ENCODE assay signal across 28 mouse cellular contexts in genomic region chr17:66671287-66671686, GRCm38 (mm10).
DNase-seq lines count a peak whose midpoint lies in the region; ATAC-seq lines count a peak whose summit lies in the region.
"Had no signal": no experiment of that assay in that cellular context is flagged by ENCODE, and none has a peak within 500 bp of the region (broad histone marks: within the 10 kb centered on the region; RNA-seq: fewer than 3 reads in every experiment).

No protein-coding gene starts in this region.

- peaks cover 22% of the 10 kb centered on the region for H3K4me1 ChIP-seq in hindbrain, embryonic 10.5 days (replicated peaks)
- H3K4me1 ChIP-seq in hindbrain, embryonic 12.5 days = peaks cover 2% of the 10 kb centered on the region; the same call in 1 of the 2 replicates
- peaks cover 12% of the 10 kb centered on the region for H3K4me1 ChIP-seq in midbrain, embryonic 12.5 days
- peaks cover 9% of the 10 kb centered on the region; the same call in 1 of the 2 replicates for H3K4me1 ChIP-seq in midbrain, embryonic 16.5 days (ENCODE audit: control insufficient read depth, insufficient read depth, low read length)
- H3K4me1 ChIP-seq: embryonic facial prominence, embryonic 12.5 days; embryonic facial prominence, embryonic 15.5 days; heart, embryonic 15.5 days had no signal

- H3K4me2 ChIP-seq in hindbrain, embryonic 12.5 days (replicated peaks) = no peak overlapping the region
- H3K4me2 ChIP-seq in midbrain, embryonic 12.5 days (replicated peaks) = no peak overlapping the region
- no peak overlapping the region for H3K4me2 ChIP-seq in midbrain, embryonic 16.5 days (ENCODE audit: low read length)
- H3K4me2 ChIP-seq: embryonic facial prominence, embryonic 12.5 days; embryonic facial prominence, embryonic 15.5 days; heart, embryonic 11.5 days; heart, embryonic 15.5 days; hindbrain, embryonic 13.5 days had no signal

- no peaks in the 10 kb centered on the region for H3K36me3 ChIP-seq in hindbrain, embryonic 10.5 days
- no peaks in the 10 kb centered on the region for H3K36me3 ChIP-seq in hindbrain, embryonic 12.5 days
- no peaks in the 10 kb centered on the region for H3K36me3 ChIP-seq in midbrain, embryonic 12.5 days
- H3K36me3 ChIP-seq in midbrain, embryonic 16.5 days (ENCODE audit: control insufficient read depth, insufficient read depth, low read length) = no peaks in the 10 kb centered on the region
- H3K36me3 ChIP-seq: embryonic facial prominence, embryonic 12.5 days; embryonic facial prominence, embryonic 15.5 days; heart, embryonic 15.5 days; hindbrain, embryonic 13.5 days had no signal

- no peak overlapping the region for H3K9ac ChIP-seq in hindbrain, embryonic 12.5 days
- no peak overlapping the region for H3K9ac ChIP-seq in midbrain, embryonic 12.5 days (replicated peaks)
- H3K9ac ChIP-seq in midbrain, embryonic 16.5 days (ENCODE audit: low read depth, low read length) = no peak overlapping the region
- H3K9ac ChIP-seq: embryonic facial prominence, embryonic 12.5 days; embryonic facial prominence, embryonic 15.5 days; forebrain, postnatal 0 days; heart, embryonic 15.5 days; hindbrain, embryonic 13.5 days had no signal

- H3K27ac ChIP-seq in hindbrain, embryonic 10.5 days = no peak overlapping the region
- no peak overlapping the region for H3K27ac ChIP-seq in hindbrain, embryonic 12.5 days
- H3K27ac ChIP-seq in midbrain, embryonic 12.5 days (replicated peaks) = no peak overlapping the region
- no peak overlapping the region for H3K27ac ChIP-seq in midbrain, embryonic 16.5 days (ENCODE audit: low read length)
- H3K27ac ChIP-seq: embryonic facial prominence, embryonic 12.5 days; embryonic facial prominence, embryonic 15.5 days; heart, adult 2 months; heart, embryonic 15.5 days; hindbrain, embryonic 13.5 days had no signal

- no peak overlapping the region for H3K4me3 ChIP-seq in hindbrain, embryonic 10.5 days
- H3K4me3 ChIP-seq in hindbrain, embryonic 12.5 days = no peak overlapping the region
- H3K4me3 ChIP-seq in midbrain, embryonic 12.5 days = no peak overlapping the region
- H3K4me3 ChIP-seq in midbrain, embryonic 16.5 days (ENCODE audit: low read depth, low read length) = no peak overlapping the region
- H3K4me3 ChIP-seq: embryonic facial prominence, embryonic 12.5 days; embryonic facial prominence, embryonic 15.5 days; heart, adult 2 months; heart, embryonic 15.5 days; hindbrain, embryonic 13.5 days had no signal

- no peaks in the 10 kb centered on the region for H3K9me3 ChIP-seq in hindbrain, embryonic 10.5 days
- no peaks in the 10 kb centered on the region for H3K9me3 ChIP-seq in hindbrain, embryonic 12.5 days (replicated peaks)
- H3K9me3 ChIP-seq in midbrain, embryonic 12.5 days = no peaks in the 10 kb centered on the region
- no peaks in the 10 kb centered on the region for H3K9me3 ChIP-seq in midbrain, embryonic 16.5 days (replicated peaks; ENCODE audit: control insufficient read depth, low read length, poor library complexity, severe bottlenecking)
- H3K9me3 ChIP-seq: embryonic facial prominence, embryonic 12.5 days; embryonic facial prominence, embryonic 15.5 days; heart, embryonic 15.5 days; hindbrain, embryonic 13.5 days had no signal

- DNase-seq in hindbrain, embryonic 10.5 days (ENCODE audit: low spot score) = peak; percentile 1
- peak; percentile 2 for DNase-seq in testis, postnatal 14 days (ENCODE audit: low spot score)
- no peak for DNase-seq in testis, postnatal 10 days (ENCODE audit: low spot score)
- DNase-seq in c-Kit-positive CD71-positive TER-119-positive erythroid progenitor cells, embryonic 14.5 days (ENCODE audit: low spot score) = no peak
- DNase-seq: adrenal gland, adult 8-10 months; adrenal gland, postnatal 25 days; cerebellum, adult 11 months; cerebellum, adult 2 months; cerebellum, adult 9-11 months; cerebellum, postnatal 25 days; forebrain, postnatal 0 days; gastrocnemius, postnatal 25 days; heart, adult 2 months; heart, postnatal 10 days; heart, postnatal 4 days had no signal

- ATAC-seq in hindbrain, embryonic 12.5 days (ENCODE audit: low FRiP score) = no peak
- peak; percentile 65; the same call in 1 of the 2 replicates for ATAC-seq in midbrain, embryonic 12.5 days (ENCODE audit: low FRiP score, low read depth)
- ATAC-seq in midbrain, embryonic 16.5 days = no peak
- ATAC-seq: activated CD4-positive, CD25-positive, alpha-beta regulatory T cell, adult 4 months; CD4-positive, CD25-positive, alpha-beta regulatory T cell, adult 4 months; forebrain, embryonic 14.5 days; forebrain, postnatal 0 days; hindbrain, embryonic 16.5 days; intestine, embryonic 16.5 days had no signal

- H3K27me3 ChIP-seq in hindbrain, embryonic 10.5 days (ENCODE audit: insufficient read depth, poor library complexity, severe bottlenecking) = no peaks in the 10 kb centered on the region; the same call in 1 of the 2 replicates
- no peaks in the 10 kb centered on the region for H3K27me3 ChIP-seq in hindbrain, embryonic 12.5 days
- no peaks in the 10 kb centered on the region for H3K27me3 ChIP-seq in midbrain, embryonic 12.5 days
- H3K27me3 ChIP-seq in midbrain, embryonic 16.5 days (ENCODE audit: control insufficient read depth, insufficient read depth, low read depth, low read length) = no peaks in the 10 kb centered on the region
- H3K27me3 ChIP-seq: embryonic facial prominence, embryonic 12.5 days; embryonic facial prominence, embryonic 15.5 days; heart, embryonic 15.5 days; hindbrain, embryonic 13.5 days had no signal

- 63% methylated on average over 8 of the region's 8 CpGs for WGBS in hindbrain, embryonic 10.5 days
- 61% methylated on average over 8 of the region's 8 CpGs for WGBS in hindbrain, embryonic 12.5 days
- WGBS in midbrain, embryonic 12.5 days = 33% methylated on average over 8 of the region's 8 CpGs
- WGBS in midbrain, embryonic 16.5 days = 34% methylated on average over 8 of the region's 8 CpGs

Comparison
In these comparisons a context has a peak if more than half of its experiments do, and no peak if none do; other contexts are left out.
1. DNase-seq: peak in hindbrain, embryonic 10.5 days (single experiment) and testis, postnatal 14 days (single experiment); none in testis, postnatal 10 days (single experiment) and c-Kit-positive CD71-positive TER-119-positive erythroid progenitor cells, embryonic 14.5 days (single experiment).